Mouse (Mus musculus) myocyte (in vitro differentiated cells): ENCODE results near the gene Grm5. TPM values are rescaled to one million over a fixed set of nuclear protein-coding genes. Genes with fewer than 3 reads are reported as not detected.

Source experiments
- H3K27me3 ChIP-seq: one replicate; pipeline ENCODE4 v1.6.1; 2011; ENCODE audit not compliant: control insufficient read depth, insufficient read depth, insufficient read length
- H3K36me3 ChIP-seq: one replicate; pipeline ENCODE4 v1.6.1; 2011; ENCODE audit not compliant: control insufficient read depth, insufficient read depth
- H3K4me2 ChIP-seq: one replicate; pipeline ENCODE4 v1.6.1; 2011; ENCODE audit warnings: low read depth, control low read depth
- H3K4me3 ChIP-seq: one replicate; pipeline ENCODE4 v1.5.1; 2011; ENCODE audit warnings: mild to moderate bottlenecking, control low read depth, moderate library complexity
- H3K79me2 ChIP-seq: one replicate; pipeline ENCODE4 v1.6.1; 2011; ENCODE audit not compliant: control insufficient read depth, insufficient read depth
- H3ac ChIP-seq: one replicate; pipeline ENCODE4 v1.6.1; 2011; ENCODE audit not compliant: control insufficient read depth, insufficient read length
- CEBPB ChIP-seq: IDR thresholded peaks from 2 replicates; pipeline ENCODE4 v1.6.1; 2011; ENCODE audit warnings: mild to moderate bottlenecking, moderate library complexity; ENCODE audit not compliant: poor library complexity, insufficient read depth, severe bottlenecking
- E2F4 ChIP-seq: IDR thresholded peaks from one replicate; pipeline ENCODE4 v1.6.1; 2011; ENCODE audit warnings: mild to moderate bottlenecking, control low read depth, moderate library complexity; ENCODE audit not compliant: insufficient read depth
- MAX ChIP-seq: IDR thresholded peaks from one replicate; pipeline ENCODE4 v1.6.1; 2011; ENCODE audit warnings: low read depth, mild to moderate bottlenecking, control low read depth
- MYOD1 ChIP-seq, 3 experiments: IDR thresholded peaks; one replicate each; pipeline ENCODE4 v1.6.1; 2011; ENCODE audit warnings: control low read depth in 2 of 3, low read depth in 2 of 3, mild to moderate bottlenecking in 2 of 3, moderate library complexity in 1 of 3; ENCODE audit not compliant: insufficient read length in 2 of 3, control insufficient read depth in 1 of 3
- MYOG ChIP-seq, 3 experiments: IDR thresholded peaks; one replicate each; pipeline ENCODE4 v1.6.1; 2011; ENCODE audit warnings: control low read depth in 2 of 3, low read depth in 2 of 3, mild to moderate bottlenecking in 2 of 3; ENCODE audit not compliant: insufficient read length in 2 of 3, control insufficient read depth in 1 of 3, insufficient read depth in 1 of 3
- POLR2A ChIP-seq: IDR thresholded peaks from one replicate; pipeline ENCODE4 v1.6.1; 2011; ENCODE audit warnings: low read depth, mild to moderate bottlenecking, control low read depth, moderate library complexity; ENCODE audit not compliant: insufficient read length
- POLR2AphosphoS2 ChIP-seq: IDR thresholded peaks from one replicate; pipeline ENCODE4 v1.6.1; 2011; ENCODE audit warnings: low read depth, control low read depth; ENCODE audit not compliant: insufficient read length
- REST ChIP-seq: IDR thresholded peaks from one replicate; pipeline ENCODE4 v1.6.1; 2011; ENCODE audit warnings: mild to moderate bottlenecking, control low read depth, moderate library complexity; ENCODE audit not compliant: insufficient read depth, insufficient read length
- SRF ChIP-seq: IDR thresholded peaks from one replicate; pipeline ENCODE4 v1.6.1; 2011; ENCODE audit warnings: low read depth; ENCODE audit not compliant: control insufficient read depth, insufficient read length
- TCF12 ChIP-seq: IDR thresholded peaks from one replicate; pipeline ENCODE4 v1.6.1; 2011; ENCODE audit warnings: mild to moderate bottlenecking, control low read depth; ENCODE audit not compliant: poor library complexity, insufficient read depth, severe bottlenecking
- TCF3 ChIP-seq: IDR thresholded peaks from one replicate; pipeline ENCODE4 v1.6.1; 2011; ENCODE audit warnings: low read depth, control low read depth; ENCODE audit not compliant: insufficient read length
- USF1 ChIP-seq: IDR thresholded peaks from one replicate; pipeline ENCODE4 v1.6.1; 2011; ENCODE audit warnings: low read depth, mild to moderate bottlenecking, control low read depth, moderate library complexity
- polyA plus RNA-seq: library from polyadenylated mRNA; unstranded; fragments of >200 nt; fragmentation: generic; extraction: Trizol; gene quantifications from one replicate; pipeline ENCODE4 v1.2.1, GENCODE M21; 2012; ENCODE audit warnings: missing spikeins

The Grm5 gene
- polyA plus RNA-seq, 1 experiment, result not detected

- no peaks in the 10 kb centered on the region for H3K79me2 ChIP-seq
- no peaks in the 10 kb centered on the region for H3K36me3 ChIP-seq
- no peak overlapping the region for H3ac ChIP-seq
- H3K4me3 ChIP-seq, result no peak overlapping the region
- no peak overlapping the region for H3K4me2 ChIP-seq
- H3K27me3 ChIP-seq, result no peaks in the 10 kb centered on the region
- TF ChIP-seq MAX (no peak), CEBPB (no peak), POLR2AphosphoS2 (no peak), USF1 (no peak), POLR2A (no peak), REST (no peak), TCF12 (no peak), MYOG (IDR thresholded peaks at IDR 0.05; ENCODE audit: control insufficient read depth in 1 of 3, insufficient read depth in 1 of 3, insufficient read length in 2 of 3, low read depth in 2 of 3) (no peak), MYOD1 (IDR thresholded peaks at IDR 0.05; ENCODE audit: control insufficient read depth in 1 of 3, insufficient read length in 2 of 3, low read depth in 2 of 3) (no peak), E2F4 (no peak), SRF (no peak), TCF3 (no peak)
Observed at GRCm38 (mm10) chr7:87761945-87762344, 178.0 kb downstream of the Grm5 start.

- Histone ChIP-seq H3ac (no peak overlapping the region), H3K27me3 (no peaks in the 10 kb centered on the region), H3K36me3 (no peaks in the 10 kb centered on the region), H3K4me2 (no peak overlapping the region), H3K79me2 (no peaks in the 10 kb centered on the region), H3K4me3 (no peak overlapping the region)
- TF ChIP-seq SRF, result no peak
- no peak for TF ChIP-seq POLR2AphosphoS2
- no peak for TF ChIP-seq MAX
- TF ChIP-seq TCF3, result no peak
- TF ChIP-seq USF1, result no peak
- TF ChIP-seq REST, result no peak
- no peak for TF ChIP-seq POLR2A
- TF ChIP-seq MYOG (IDR thresholded peaks at IDR 0.05; ENCODE audit: control insufficient read depth in 1 of 3, insufficient read depth in 1 of 3, insufficient read length in 2 of 3, low read depth in 2 of 3), result no peak
- no peak for TF ChIP-seq TCF12
- no peak for TF ChIP-seq MYOD1 (IDR thresholded peaks at IDR 0.05; ENCODE audit: control insufficient read depth in 1 of 3, insufficient read length in 2 of 3, low read depth in 2 of 3)
- no peak for TF ChIP-seq CEBPB
- TF ChIP-seq E2F4, result no peak
Observed at GRCm38 (mm10) chr7:87762376-87762775, 178.4 kb downstream of the Grm5 start.

GRCm38 (mm10) chr7:87787560-87787959, 203.6 kb downstream of the Grm5 start:
- no peak overlapping the region for H3K4me3 ChIP-seq
- no peaks in the 10 kb centered on the region for H3K36me3 ChIP-seq
- H3K27me3 ChIP-seq, result no peaks in the 10 kb centered on the region
- no peak overlapping the region for H3K4me2 ChIP-seq
- H3K79me2 ChIP-seq, result no peaks in the 10 kb centered on the region
- TF ChIP-seq TCF3 (no peak), REST (no peak)
- no peak overlapping the region for H3ac ChIP-seq

GRCm38 (mm10) chr7:87788963-87789362, 205.0 kb downstream of the Grm5 start:
- H3ac ChIP-seq, result no peak overlapping the region
- no peaks in the 10 kb centered on the region for H3K36me3 ChIP-seq
- TF ChIP-seq CEBPB, result no peak
- no peak for TF ChIP-seq REST
- TF ChIP-seq POLR2AphosphoS2, result no peak
- no peak for TF ChIP-seq TCF3
- no peak for TF ChIP-seq TCF12
- no peak for TF ChIP-seq POLR2A
- TF ChIP-seq SRF, result no peak
- no peak for TF ChIP-seq USF1
- TF ChIP-seq MAX, result no peak
- no peak for TF ChIP-seq MYOD1 (IDR thresholded peaks at IDR 0.05; ENCODE audit: control insufficient read depth in 1 of 3, insufficient read length in 2 of 3, low read depth in 2 of 3)
- no peak for TF ChIP-seq MYOG (IDR thresholded peaks at IDR 0.05; ENCODE audit: control insufficient read depth in 1 of 3, insufficient read depth in 1 of 3, insufficient read length in 2 of 3, low read depth in 2 of 3)
- TF ChIP-seq E2F4, result no peak
- no peaks in the 10 kb centered on the region for H3K27me3 ChIP-seq
- no peaks in the 10 kb centered on the region for H3K79me2 ChIP-seq
- H3K4me2 ChIP-seq, result no peak overlapping the region
- H3K4me3 ChIP-seq, result no peak overlapping the region

GRCm38 (mm10) chr7:87793896-87794295, 209.9 kb downstream of the Grm5 start:
- Histone ChIP-seq H3K4me3 (no peak overlapping the region), H3K27me3 (no peaks in the 10 kb centered on the region), H3K4me2 (no peak overlapping the region), H3ac (no peak overlapping the region), H3K79me2 (no peaks in the 10 kb centered on the region), H3K36me3 (no peaks in the 10 kb centered on the region)
- TF ChIP-seq CEBPB (no peak), POLR2AphosphoS2 (no peak), E2F4 (no peak), POLR2A (no peak), SRF (no peak), MAX (no peak), USF1 (no peak), REST (no peak), MYOG (IDR thresholded peaks at IDR 0.05; ENCODE audit: control insufficient read depth in 1 of 3, insufficient read depth in 1 of 3, insufficient read length in 2 of 3, low read depth in 2 of 3) (no peak), TCF3 (no peak), MYOD1 (IDR thresholded peaks at IDR 0.05; ENCODE audit: control insufficient read depth in 1 of 3, insufficient read length in 2 of 3, low read depth in 2 of 3) (no peak), TCF12 (no peak)
